Mouse (Mus musculus) embryonic facial prominence, embryonic 11.5 days (tissue): ENCODE results near the gene Gjc2. TPM values are rescaled to one million over a fixed set of nuclear protein-coding genes. Genes with fewer than 3 reads are reported as not detected.

Experiments
- ATAC-seq: fragments of 200-750 bp; cut with Nextera tagmentation; replicated peaks from 2 replicates; pipeline ENCODE4 v1.8.0; 2017; ENCODE audit warnings: low read depth; ENCODE audit not compliant: insufficient number of reproducible peaks, low FRiP score, low TSS enrichment
- DNase-seq: peaks from one replicate; pipeline ENCODE4 v3.0.0-alpha.2; 2015; ENCODE audit warnings: low spot score
- H3K27ac ChIP-seq: fragments of 300-500 bp; sonication (generic); replicated peaks from 2 replicates; pipeline ENCODE4 v1.5.1; 2014; ENCODE audit warnings: mild to moderate bottlenecking, low read depth, low read length, control low read depth
- H3K27me3 ChIP-seq: fragments of 300-500 bp; sonication (generic); 2 replicates; pipeline ENCODE4 v1.6.1; 2014; ENCODE audit warnings: mild to moderate bottlenecking, low read length, moderate library complexity, mixed read lengths; ENCODE audit not compliant: control insufficient read depth, insufficient read depth
- H3K36me3 ChIP-seq: fragments of 300-500 bp; sonication (generic); replicated peaks from 2 replicates; pipeline ENCODE4 v1.6.1; 2014; ENCODE audit warnings: low read depth, mild to moderate bottlenecking, low read length, moderate library complexity, mixed read lengths; ENCODE audit not compliant: control insufficient read depth, insufficient read depth
- H3K4me1 ChIP-seq: fragments of 300-500 bp; sonication (generic); 2 replicates; pipeline ENCODE4 v1.6.1; 2014; ENCODE audit warnings: low read length, mixed read lengths; ENCODE audit not compliant: control insufficient read depth, insufficient read depth
- H3K4me2 ChIP-seq: fragments of 300-500 bp; sonication (generic); 2 replicates; pipeline ENCODE4 v1.6.1; 2014; ENCODE audit warnings: low read depth, mild to moderate bottlenecking, control low read depth, low read length, moderate library complexity
- H3K4me3 ChIP-seq: fragments of 300-500 bp; sonication (generic); 2 replicates; pipeline ENCODE4 v1.5.1; 2014; ENCODE audit warnings: low read depth, low read length, control low read depth
- H3K9ac ChIP-seq: fragments of 300-500 bp; sonication (generic); replicated peaks from 2 replicates; pipeline ENCODE4 v1.6.1; 2014; ENCODE audit warnings: mild to moderate bottlenecking, control low read depth, low read length
- H3K9me3 ChIP-seq: fragments of 300-500 bp; sonication (generic); replicated peaks from 2 replicates; pipeline ENCODE4 v1.6.1; 2016; ENCODE audit warnings: mild to moderate bottlenecking, low read length, inconsistent platforms, mixed read lengths; ENCODE audit not compliant: control insufficient read depth
- WGBS: fragments of 180-500 bp; shearing (Covaris S2); extraction: QIAGEN DNeasy Blood & Tissue Kit; methylation state at CpG from one replicate; pipeline ENCODE4 v1.1.7; 2014; 5-methylcytosine and 5-hydroxymethylcytosine counted together
- polyA plus RNA-seq: library from polyadenylated mRNA; unstranded; fragments of >200 nt; fragmentation: Nextera tagmentation; extraction: Ambion mirVana; gene quantifications from 2 replicates; pipeline ENCODE4 v1.2.1, GENCODE M21; 2014

Gene Gjc2
- polyA plus RNA-seq, 1 experiment from 2014 or later: not detected

DNA sequence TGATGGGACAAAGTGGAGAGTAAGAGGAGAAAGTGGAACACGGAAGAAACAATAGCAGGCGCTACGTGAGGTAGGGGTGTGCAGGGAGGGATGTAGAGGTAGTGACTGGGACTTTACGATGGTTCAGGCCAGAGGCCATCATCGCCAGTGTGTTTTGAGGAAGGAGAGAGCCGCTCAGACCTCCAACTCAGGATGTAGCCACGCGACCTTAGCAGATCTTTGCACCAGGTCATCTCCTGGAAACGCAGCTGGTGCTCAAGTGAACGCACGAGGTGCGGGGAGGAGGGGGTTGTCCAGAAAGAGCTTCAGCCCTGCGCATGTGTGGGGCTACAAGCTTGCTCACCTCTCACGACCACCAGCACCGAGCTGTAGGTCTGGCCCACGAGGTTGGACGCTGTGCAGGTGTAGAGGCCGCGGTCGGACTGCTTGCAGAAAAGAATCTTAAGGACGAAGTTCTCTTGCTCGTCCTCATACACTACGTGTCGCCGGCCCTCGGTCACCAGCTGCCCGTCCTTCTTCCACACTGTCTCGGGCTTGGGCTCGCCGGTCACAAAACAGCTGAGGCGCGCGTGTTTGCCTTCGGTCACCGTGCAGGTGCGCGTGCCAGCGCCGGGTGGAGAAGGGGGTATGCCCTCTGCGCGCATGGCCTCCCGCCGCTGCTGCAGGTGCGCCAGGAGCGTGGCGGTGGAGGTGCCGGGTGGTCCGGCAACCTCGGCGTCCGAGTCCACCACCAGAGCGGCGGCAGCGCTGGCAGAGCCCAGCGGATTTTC, 47.8 kb downstream of the Gjc2 start:
- DNase-seq (no peak), ATAC-seq (no peak)
- H3K27me3 ChIP-seq: peaks cover 47% of the 10 kb centered on the region
- peaks cover 2% of the 10 kb centered on the region; the same call in 1 of the 2 replicates for H3K4me1 ChIP-seq
- no peak overlapping the region for H3K9ac ChIP-seq
- WGBS: 6% methylated on average over 55 of the region's 55 CpGs
- H3K4me3 ChIP-seq: peak overlapping the region; percentile 12; the same call in 1 of the 2 replicates
- H3K36me3 ChIP-seq: no peaks in the 10 kb centered on the region
- H3K27ac ChIP-seq: no peak overlapping the region
- H3K9me3 ChIP-seq: no peaks in the 10 kb centered on the region
- peak overlapping the region; percentile 37 for H3K4me2 ChIP-seq

DNA sequence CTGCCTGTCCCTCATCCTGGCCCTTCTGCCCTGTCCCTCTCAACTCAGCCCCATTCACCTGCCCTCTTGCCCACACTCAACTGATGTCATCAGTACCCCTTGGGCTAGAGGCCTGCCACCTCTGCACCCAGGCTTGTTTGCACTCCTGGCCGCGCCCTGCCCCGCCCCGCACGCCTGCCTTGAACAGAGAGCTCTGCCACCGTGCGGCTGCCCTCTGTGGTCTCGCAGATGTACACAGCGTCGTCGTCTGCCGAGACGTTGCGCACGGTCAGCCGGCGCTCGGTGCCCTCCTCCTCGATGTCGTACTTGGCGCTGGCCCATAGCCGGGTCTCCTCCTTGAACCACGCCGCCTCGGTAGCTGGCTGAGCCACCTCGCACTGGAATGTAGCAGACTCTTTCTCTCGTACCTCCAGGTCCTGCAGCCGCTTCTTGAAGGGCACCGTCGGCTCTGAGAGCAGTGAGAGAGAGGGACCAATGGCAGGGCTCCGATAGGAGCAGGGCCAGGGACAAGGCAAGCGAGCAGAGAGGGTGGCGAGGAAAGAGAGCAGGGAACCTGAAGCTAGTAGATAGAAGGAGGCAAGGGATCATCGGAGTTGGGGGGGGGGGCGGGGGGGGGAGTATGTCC, 48.5 kb downstream of the Gjc2 start:
- H3K4me2 ChIP-seq: peak overlapping the region; percentile 16; the same call in 1 of the 2 replicates
- peak; percentile 6 for DNase-seq
- no peaks in the 10 kb centered on the region for H3K9me3 ChIP-seq
- H3K36me3 ChIP-seq: no peaks in the 10 kb centered on the region
- WGBS: 9% methylated on average over 35 of the region's 35 CpGs
- H3K9ac ChIP-seq: no peak overlapping the region
- H3K4me3 ChIP-seq: no peak overlapping the region
- H3K27me3 ChIP-seq: peaks cover 47% of the 10 kb centered on the region
- H3K4me1 ChIP-seq: peaks cover 2% of the 10 kb centered on the region; the same call in 1 of the 2 replicates
- no peak for ATAC-seq
- no peak overlapping the region for H3K27ac ChIP-seq

DNA sequence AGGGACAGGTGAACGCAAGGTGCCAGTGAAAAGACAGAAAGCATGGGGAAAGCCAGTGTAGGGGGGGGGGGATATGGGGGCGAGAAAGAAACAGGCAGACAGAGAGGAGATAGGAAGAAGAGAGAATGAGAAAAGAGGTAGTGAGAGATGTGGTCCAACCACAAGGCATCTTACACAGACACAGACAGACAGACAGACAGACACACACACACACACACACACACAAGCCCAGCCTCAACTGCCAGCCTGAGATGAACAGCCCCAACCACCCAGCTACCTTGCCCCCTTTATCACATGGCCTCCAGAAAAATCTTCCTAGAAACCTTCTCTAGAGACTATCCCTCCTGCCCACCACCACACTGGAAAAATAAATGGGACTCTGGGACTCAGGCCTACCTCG, 50.9 kb downstream of the Gjc2 start:
- Histone ChIP-seq H3K4me1 (peaks cover 2% of the 10 kb centered on the region; the same call in 1 of the 2 replicates), H3K9ac (no peak overlapping the region), H3K9me3 (no peaks in the 10 kb centered on the region), H3K27me3 (peaks cover 42% of the 10 kb centered on the region), H3K4me3 (no peak overlapping the region), H3K36me3 (no peaks in the 10 kb centered on the region), H3K4me2 (no peak overlapping the region), H3K27ac (no peak overlapping the region)
- 85% methylated on average over 2 of the region's 3 CpGs for WGBS
- ATAC-seq (no peak), DNase-seq (no peak)

DNA sequence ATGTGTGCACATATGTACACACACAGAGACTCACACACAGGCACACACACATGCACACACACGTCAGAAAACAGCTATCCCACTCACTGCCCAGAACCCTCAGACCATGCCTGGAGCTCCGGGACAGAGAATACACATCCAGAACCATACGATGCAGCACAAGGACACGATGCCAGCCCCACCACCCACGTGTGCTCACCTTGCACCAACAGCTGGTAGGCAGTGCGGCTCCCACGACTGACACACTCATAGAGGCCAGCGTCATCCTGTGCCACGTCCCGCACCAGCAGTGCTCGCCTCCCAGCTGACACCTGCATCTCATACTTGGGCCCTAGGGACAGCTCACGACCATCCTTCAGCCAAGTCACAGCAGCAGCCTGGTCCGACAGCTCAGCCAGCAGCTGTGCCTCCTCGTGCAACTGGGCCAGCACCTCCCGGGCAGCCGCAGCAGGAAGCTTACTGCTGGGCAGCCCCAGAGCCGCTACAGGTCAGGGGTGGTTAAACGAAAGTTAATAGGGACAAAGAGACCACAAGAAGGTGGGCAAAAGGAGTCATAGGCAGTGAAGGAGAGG, 51.6 kb downstream of the Gjc2 start:
- peaks cover 2% of the 10 kb centered on the region; the same call in 1 of the 2 replicates for H3K4me1 ChIP-seq
- H3K27ac ChIP-seq: no peak overlapping the region
- DNase-seq (no peak), ATAC-seq (no peak)
- WGBS: 68% methylated on average over 18 of the region's 18 CpGs
- no peak overlapping the region for H3K9ac ChIP-seq
- no peak overlapping the region for H3K4me3 ChIP-seq
- H3K36me3 ChIP-seq: no peaks in the 10 kb centered on the region
- H3K27me3 ChIP-seq: peaks cover 36% of the 10 kb centered on the region
- no peaks in the 10 kb centered on the region for H3K9me3 ChIP-seq
- H3K4me2 ChIP-seq: no peak overlapping the region

DNA sequence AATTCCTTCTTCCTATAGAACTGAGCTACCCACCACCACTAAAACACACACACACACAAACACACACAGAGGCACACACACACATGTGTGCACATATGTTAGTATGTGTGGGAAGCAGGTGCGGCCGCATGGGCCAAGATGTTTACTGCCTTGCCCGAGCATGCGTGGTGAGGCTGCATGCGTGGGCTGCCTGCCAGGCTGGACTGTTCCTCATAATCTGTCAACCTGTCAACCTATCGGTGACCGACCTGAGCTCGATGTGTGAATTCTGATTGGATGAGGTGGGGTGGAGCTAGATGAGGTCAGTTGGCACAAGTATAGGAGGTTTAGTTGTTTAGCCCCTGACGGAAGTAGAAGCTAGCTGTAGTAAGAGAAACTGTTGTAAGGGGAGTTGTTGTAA, 52.2 kb downstream of the Gjc2 start:
- H3K9me3 ChIP-seq: no peaks in the 10 kb centered on the region
- no peak for ATAC-seq
- H3K27ac ChIP-seq: no peak overlapping the region
- peaks cover 29% of the 10 kb centered on the region for H3K27me3 ChIP-seq
- no peak overlapping the region for H3K4me3 ChIP-seq
- no peak overlapping the region for H3K4me2 ChIP-seq
- DNase-seq: no peak
- 89% methylated on average over 9 of the region's 9 CpGs for WGBS
- no peak overlapping the region for H3K9ac ChIP-seq
- H3K36me3 ChIP-seq: no peaks in the 10 kb centered on the region
- peaks cover 2% of the 10 kb centered on the region; the same call in 1 of the 2 replicates for H3K4me1 ChIP-seq

Other genes starting within 250 kb of the Gjc2 start
- gene Rnf187, start 244.3 kb downstream of the Gjc2 start, polyA plus RNA-seq: 315 and 331 TPM in 2 replicates
- 45.1 and 52.2 TPM in 2 replicates for gene Hist3h2ba, start 234.3 kb downstream of the Gjc2 start, polyA plus RNA-seq
- gene Hist3h2a, start 228.5 kb downstream of the Gjc2 start, polyA plus RNA-seq: 33.0 and 35.0 TPM in 2 replicates
- 0.14 and 0.39 TPM in 2 replicates for gene Trim17, start 228.5 kb downstream of the Gjc2 start, polyA plus RNA-seq
- gene Trim11, start 205.1 kb downstream of the Gjc2 start, polyA plus RNA-seq: 15.0 and 18.4 TPM in 2 replicates
- 0.04 and 0.62 TPM in 2 replicates for gene Obscn, start 46.8 kb downstream of the Gjc2 start, polyA plus RNA-seq
- 1.5 and 2.6 TPM in 2 replicates for gene Iba57, start 19.5 kb downstream of the Gjc2 start, polyA plus RNA-seq
- 121 and 139 TPM in 2 replicates for gene Guk1, start 9.0 kb upstream of the Gjc2 start, polyA plus RNA-seq
- 89.8 and 95.2 TPM in 2 replicates for gene Mrpl55, start 19.3 kb upstream of the Gjc2 start, polyA plus RNA-seq
- 35.7 and 36.8 TPM in 2 replicates for gene 2310033P09Rik, start 25.1 kb upstream of the Gjc2 start, polyA plus RNA-seq
- 626 and 650 TPM in 2 replicates for gene Arf1, start 45.1 kb upstream of the Gjc2 start, polyA plus RNA-seq
- gene Wnt3a, start 107.5 kb upstream of the Gjc2 start, polyA plus RNA-seq: 0.39 and 0.77 TPM in 2 replicates
- 1.6 and 1.8 TPM in 2 replicates for gene Wnt9a, start 123.7 kb upstream of the Gjc2 start, polyA plus RNA-seq
- gene Prss38, start 192.4 kb upstream of the Gjc2 start, polyA plus RNA-seq: 0.17 TPM in 1 of 2 replicates, not detected in the other